Mouse (Mus musculus): ENCODE data around the gene Gfer. TPM values are rescaled to one million over a fixed set of nuclear protein-coding genes. Genes with fewer than 3 reads are reported as not detected.
"Not testable (repeated sequence)": the region's sequence is repeated elsewhere in the genome, so short reads cannot be mapped to it uniquely, and the experiment has no call there.

The Gfer gene
- total and polyA plus RNA-seq, 3 experiments: 14.0 to 21.5 (median 20.3) TPM

DNA sequence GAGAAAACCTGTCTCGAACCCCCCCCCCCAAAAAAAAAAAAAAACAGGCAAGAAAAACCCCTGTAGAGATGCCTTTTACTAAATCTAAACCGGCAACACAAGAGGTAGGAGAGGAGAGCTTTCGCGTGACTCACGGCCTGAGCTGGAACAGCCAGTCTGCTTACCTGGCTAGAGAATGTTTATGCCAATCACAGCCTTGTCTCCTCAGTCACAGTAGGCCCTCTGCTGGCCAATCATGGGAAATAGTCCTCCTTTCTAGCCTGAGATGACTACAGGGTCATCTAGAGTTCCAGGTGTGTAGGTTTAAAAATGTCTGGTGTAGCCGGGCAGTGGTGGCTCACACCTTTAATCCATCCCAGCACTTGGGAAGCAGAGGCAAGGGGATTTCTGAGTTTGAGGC, 28.5 kb downstream of the Gfer start:
- TF ChIP-seq EP300 (IDR thresholded peaks at IDR 0.05; ENCODE audit: insufficient read depth, low read depth, low read length) (0 out of 2 replicates have a peak, but pooled peaks have one; percentile 55), POLR2A (IDR thresholded peaks at IDR 0.05; ENCODE audit: insufficient read depth, low read depth, low read length) (no peak), CTCF (IDR thresholded peaks at IDR 0.05) (peak; percentile 82)
- no peak overlapping the region for H3K27ac ChIP-seq
- no peaks in the 10 kb centered on the region for H3K36me3 ChIP-seq (ENCODE audit: control insufficient read depth, insufficient read depth, low read length)
- H3K79me2 ChIP-seq (replicated peaks; ENCODE audit: control insufficient read depth, insufficient read depth, low read length): no peaks in the 10 kb centered on the region; the same call in 1 of the 2 replicates
- H3K4me3 ChIP-seq: no peak overlapping the region
- no peaks in the 10 kb centered on the region for H3K27me3 ChIP-seq (ENCODE audit: control insufficient read depth, insufficient read depth, low read length)
- peak; percentile 51 to 63 for DNase-seq
- peaks cover 13% of the 10 kb centered on the region for H3K4me1 ChIP-seq (ENCODE audit: control insufficient read depth, insufficient read depth, low read length)
- intact Hi-C loops (cut with DNase I): loop anchor here (5.0 kb wide), 1 partner anchor 190 kb away; the partner anchor contains the start of gene Mlst8
- WGBS: 16% methylated on average over 6 of the region's 6 CpGs
- no peak overlapping the region for H3K9ac ChIP-seq (ENCODE audit: low read depth, low read length)

DNA sequence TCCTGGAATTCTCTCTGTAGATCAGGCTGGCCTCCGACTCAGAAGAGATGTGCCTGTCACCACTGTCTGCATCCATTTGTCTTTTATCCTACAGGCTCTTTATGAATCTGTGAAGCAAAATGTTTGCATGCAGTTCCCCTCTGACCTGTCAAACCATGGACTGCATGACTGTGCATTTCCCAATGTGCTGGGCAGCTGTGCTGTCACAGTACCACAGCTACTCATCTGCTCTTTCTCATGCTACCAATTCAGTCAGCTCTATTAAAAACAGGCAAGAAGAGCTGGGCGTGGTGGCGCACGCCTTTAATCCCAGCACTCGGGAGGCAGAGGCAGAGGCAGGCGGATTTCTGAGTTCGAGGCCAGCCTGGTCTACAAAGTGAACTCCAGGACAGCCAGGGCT, 28.9 kb downstream of the Gfer start:
- not testable (repeated sequence) for H3K9ac ChIP-seq (ENCODE audit: low read depth, low read length); H3K27me3 ChIP-seq (ENCODE audit: control insufficient read depth, insufficient read depth, low read length); H3K36me3 ChIP-seq (ENCODE audit: control insufficient read depth, insufficient read depth, low read length); H3K27ac ChIP-seq; H3K79me2 ChIP-seq (replicated peaks; ENCODE audit: control insufficient read depth, insufficient read depth, low read length); DNase-seq; H3K4me3 ChIP-seq; H3K4me1 ChIP-seq (ENCODE audit: control insufficient read depth, insufficient read depth, low read length)
- 53% methylated on average over 7 of the region's 7 CpGs for WGBS
- intact Hi-C loops (cut with DNase I): loop anchor here (5.0 kb wide), 1 partner anchor 190 kb away; the partner anchor contains the start of gene Mlst8

- H3K9ac ChIP-seq (ENCODE audit: low read depth, low read length): peak within 1 kb of the TSS; percentile 68
- H3K27me3 ChIP-seq (ENCODE audit: control insufficient read depth, insufficient read depth, low read length): peaks cover 15% of the 10 kb centered on the region
- H3K36me3 ChIP-seq (ENCODE audit: control insufficient read depth, insufficient read depth, low read length): no peaks in the 10 kb centered on the region
- TF ChIP-seq EP300 (IDR thresholded peaks at IDR 0.05; ENCODE audit: insufficient read depth, low read depth, low read length) (no peak), CTCF (IDR thresholded peaks at IDR 0.05) (no peak), POLR2A (IDR thresholded peaks at IDR 0.05; ENCODE audit: insufficient read depth, low read depth, low read length) (no peak)
- no peak for DNase-seq
- 4% methylated on average over 47 of the region's 47 CpGs for WGBS
- intact Hi-C loops (cut with DNase I): no loop called here
- no peak within 1 kb of the TSS for H3K27ac ChIP-seq
- H3K4me3 ChIP-seq: peak within 1 kb of the TSS; percentile 39
- no peaks in the 10 kb centered on the region for H3K79me2 ChIP-seq (replicated peaks; ENCODE audit: control insufficient read depth, insufficient read depth, low read length)
- H3K4me1 ChIP-seq (ENCODE audit: control insufficient read depth, insufficient read depth, low read length): peaks cover 4% of the 10 kb centered on the region
Measured at GRCm38 (mm10) chr17:24658017-24658758, 37.8 kb downstream of the Gfer start, which contains the start of gene Npw. Gene Npw, minus strand, starts transcription at chr17:24658457.

GRCm38 (mm10) chr17:24654969-24655368, 41.0 kb downstream of the Gfer start:
- no peak overlapping the region for H3K9ac ChIP-seq (ENCODE audit: low read depth, low read length)
- intact Hi-C loops (cut with DNase I): loop anchor here (2.0 to 5.0 kb wide), 3 partner anchors 58 to 128 kb away; partner anchors contain the start of gene Traf7
- WGBS: 79% methylated on average over 4 of the region's 4 CpGs
- no peak for TF ChIP-seq CTCF (IDR thresholded peaks at IDR 0.05)
- TF ChIP-seq EP300 (IDR thresholded peaks at IDR 0.05; ENCODE audit: insufficient read depth, low read depth, low read length): no peak
- TF ChIP-seq POLR2A (IDR thresholded peaks at IDR 0.05; ENCODE audit: insufficient read depth, low read depth, low read length): no peak
- peaks cover 8% of the 10 kb centered on the region for H3K4me1 ChIP-seq (ENCODE audit: control insufficient read depth, insufficient read depth, low read length)
- no peak overlapping the region for H3K27ac ChIP-seq
- no peak overlapping the region for H3K4me3 ChIP-seq
- peaks cover 15% of the 10 kb centered on the region for H3K27me3 ChIP-seq (ENCODE audit: control insufficient read depth, insufficient read depth, low read length)
- peaks cover under 1% of the 10 kb centered on the region; the same call in 1 of the 2 replicates for H3K79me2 ChIP-seq (replicated peaks; ENCODE audit: control insufficient read depth, insufficient read depth, low read length)
- DNase-seq: no peak
- H3K36me3 ChIP-seq (ENCODE audit: control insufficient read depth, insufficient read depth, low read length): no peaks in the 10 kb centered on the region

DNA sequence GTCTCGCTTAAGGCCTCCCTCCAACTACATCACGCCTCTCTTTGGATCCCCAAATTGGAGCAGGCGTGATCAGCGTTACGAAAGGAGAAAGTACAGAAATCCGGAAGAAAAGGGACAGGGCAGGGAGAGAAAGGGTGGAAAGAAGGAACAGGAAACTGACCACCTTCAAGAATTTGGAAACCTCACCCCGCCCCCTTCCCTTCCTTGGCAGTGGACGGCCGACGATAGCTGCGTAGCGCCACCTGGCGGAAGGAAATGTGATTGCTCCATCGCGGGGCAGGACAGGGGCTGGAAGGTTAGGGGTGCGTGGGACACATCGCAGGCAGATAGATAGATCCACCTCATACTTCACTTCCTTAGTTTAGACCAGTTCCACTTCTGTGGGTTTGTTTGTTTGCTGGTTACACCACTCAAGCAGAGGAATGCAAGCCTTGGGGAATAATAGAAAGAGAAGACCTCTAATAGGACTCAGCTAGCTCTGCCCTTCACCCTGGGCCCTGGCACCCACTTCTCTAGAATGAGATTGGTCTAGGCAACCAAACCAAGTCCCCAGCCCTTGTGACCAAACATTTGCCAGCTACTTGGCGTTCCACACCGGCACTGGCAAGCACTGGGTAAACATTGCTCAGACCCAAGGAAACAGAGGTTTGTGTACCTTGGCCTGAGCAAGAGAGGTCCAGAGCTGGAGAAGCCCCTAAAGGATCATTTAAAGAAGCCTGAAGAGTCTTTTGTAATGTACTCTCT, 41.8 kb downstream of the Gfer start:
- intact Hi-C loops (cut with DNase I): loop anchor here (2.0 to 5.0 kb wide), 3 partner anchors 57 to 127 kb away; partner anchors contain the start of gene Traf7
- WGBS: 5% methylated on average over 19 of the region's 19 CpGs
- peak overlapping the region; percentile 33; the same call in 1 of the 2 replicates for H3K4me3 ChIP-seq
- no peaks in the 10 kb centered on the region for H3K36me3 ChIP-seq (ENCODE audit: control insufficient read depth, insufficient read depth, low read length)
- peaks cover 8% of the 10 kb centered on the region for H3K4me1 ChIP-seq (ENCODE audit: control insufficient read depth, insufficient read depth, low read length)
- TF ChIP-seq POLR2A (IDR thresholded peaks at IDR 0.05; ENCODE audit: insufficient read depth, low read depth, low read length) (no peak), CTCF (IDR thresholded peaks at IDR 0.05) (peak; percentile 96), EP300 (IDR thresholded peaks at IDR 0.05; ENCODE audit: insufficient read depth, low read depth, low read length) (peak; percentile 91)
- peak; percentile 79 to 84 for DNase-seq
- H3K9ac ChIP-seq (ENCODE audit: low read depth, low read length): peak overlapping the region; percentile 19; the same call in 1 of the 2 replicates
- H3K79me2 ChIP-seq (replicated peaks; ENCODE audit: control insufficient read depth, insufficient read depth, low read length): peaks cover 3% of the 10 kb centered on the region; the same call in 1 of the 2 replicates
- H3K27ac ChIP-seq: peak overlapping the region; percentile 45
- peaks cover 15% of the 10 kb centered on the region for H3K27me3 ChIP-seq (ENCODE audit: control insufficient read depth, insufficient read depth, low read length)
